Mouse (Mus musculus) B cell, adult 62 days (primary cell): ENCODE results near the gene Nup35. TPM values are rescaled to one million over a fixed set of nuclear protein-coding genes. Genes with fewer than 3 reads are reported as not detected.

Experiments
- total RNA-seq: library from RNA; stranded (reverse); gene quantifications from 4 replicates; pipeline ENCODE4 v1.2.4, GENCODE M21; 2023

Gene Nup35
- total RNA-seq = 15.1 to 19.9 TPM (median 17.8 TPM) in 4 replicates

GRCm38 (mm10) chr2:80616854-80617737 is at the start of gene Nup35, which contains the start of gene Dusp19:
Gene Nup35, plus strand, starts transcription at chr2:80617236.
Gene Dusp19, plus strand, starts transcription at chr2:80617045.

GRCm38 (mm10) chr2:80581043-80581711 is 35.9 kb upstream of the Nup35 start, which contains the start of gene Nckap1:
Gene Nckap1, minus strand, starts transcription at chr2:80581380.

Other genes starting within 250 kb of the Nup35 start
- gene Frzb, start 169.6 kb upstream of the Nup35 start, total RNA-seq = not detected in 4 replicates
- 0.20 to 0.25 TPM in 2 of 4 replicates, not detected in the others for gene Nckap1, start 35.9 kb upstream of the Nup35 start, total RNA-seq
- 4.2 to 7.0 TPM (median 5.0 TPM) in 4 replicates for gene Dusp19, start 191 bp upstream of the Nup35 start, total RNA-seq